Mouse (Mus musculus) gastrocnemius, postnatal 10 days (tissue): ENCODE results near the gene Nfe2l1. TPM values are rescaled to one million over a fixed set of nuclear protein-coding genes. Genes with fewer than 3 reads are reported as not detected.
"Not testable (repeated sequence)": the region's sequence is repeated elsewhere in the genome, so short reads cannot be mapped to it uniquely, and the experiment has no call there.

Source experiments
- DNase-seq: peaks from one replicate; pipeline ENCODE4 v3.0.0; 2021; ENCODE audit warnings: mixed read lengths
- long read RNA-seq, 2 experiments: library from polyadenylated mRNA; stranded (forward); transcript quantifications; one replicate each; pipeline ENCODE4 v2.0.0; 2021
- total RNA-seq, 2 experiments: library from RNA; stranded (reverse); gene quantifications; 2 replicates each; pipeline ENCODE4 v1.2.3; 2021

Gene Nfe2l1
- 100 to 1,000 TPM; 194 to 201 TPM for total RNA-seq
- long read RNA-seq, experiment 1, full-length matches to known transcripts: 231 of 329 reads
- long read RNA-seq, experiment 1, partial matches to known transcripts: 25 of 329 reads
- long read RNA-seq, experiment 1, other reads (novel, unspliced or antisense): 73 of 329 reads
- long read RNA-seq, experiment 2, full-length matches to known transcripts: 189 of 287 reads
- long read RNA-seq, experiment 2, partial matches to known transcripts: 21 of 287 reads
- long read RNA-seq, experiment 2, other reads (novel, unspliced or antisense): 77 of 287 reads

GRCm38 (mm10) chr11:96829813-96830538 lies at the start of gene Nfe2l1:
Gene Nfe2l1 (minus strand): TSS chr11:96829968.
- DNase-seq: peak; percentile 87

- DNase-seq: no peak
Measured at GRCm38 (mm10) chr11:96879359-96879758, 49.6 kb upstream of the Nfe2l1 start.

DNA sequence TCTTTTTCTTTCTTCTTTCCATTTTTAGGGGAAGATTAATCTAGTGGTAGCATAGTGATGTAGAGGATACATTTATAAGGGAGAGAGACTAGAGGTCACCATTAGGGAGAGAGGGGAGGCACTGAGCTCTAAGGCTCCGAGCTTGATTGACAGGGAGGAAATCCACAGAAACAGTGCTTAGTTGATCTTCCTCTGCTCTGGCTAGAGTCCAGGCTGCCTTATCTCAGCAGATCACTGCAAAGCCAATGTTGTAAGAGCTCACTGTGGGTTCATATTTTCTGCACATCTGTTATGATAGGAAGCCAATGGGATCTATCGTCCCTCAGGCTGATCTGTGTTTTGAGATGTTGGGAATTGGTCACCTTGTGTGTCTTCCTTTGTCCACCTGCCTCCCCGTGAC lies 48.9 kb upstream of the Nfe2l1 start:
- no peak for DNase-seq

- DNase-seq: no peak
Measured at GRCm38 (mm10) chr11:96877071-96877470, 47.3 kb upstream of the Nfe2l1 start.

DNA sequence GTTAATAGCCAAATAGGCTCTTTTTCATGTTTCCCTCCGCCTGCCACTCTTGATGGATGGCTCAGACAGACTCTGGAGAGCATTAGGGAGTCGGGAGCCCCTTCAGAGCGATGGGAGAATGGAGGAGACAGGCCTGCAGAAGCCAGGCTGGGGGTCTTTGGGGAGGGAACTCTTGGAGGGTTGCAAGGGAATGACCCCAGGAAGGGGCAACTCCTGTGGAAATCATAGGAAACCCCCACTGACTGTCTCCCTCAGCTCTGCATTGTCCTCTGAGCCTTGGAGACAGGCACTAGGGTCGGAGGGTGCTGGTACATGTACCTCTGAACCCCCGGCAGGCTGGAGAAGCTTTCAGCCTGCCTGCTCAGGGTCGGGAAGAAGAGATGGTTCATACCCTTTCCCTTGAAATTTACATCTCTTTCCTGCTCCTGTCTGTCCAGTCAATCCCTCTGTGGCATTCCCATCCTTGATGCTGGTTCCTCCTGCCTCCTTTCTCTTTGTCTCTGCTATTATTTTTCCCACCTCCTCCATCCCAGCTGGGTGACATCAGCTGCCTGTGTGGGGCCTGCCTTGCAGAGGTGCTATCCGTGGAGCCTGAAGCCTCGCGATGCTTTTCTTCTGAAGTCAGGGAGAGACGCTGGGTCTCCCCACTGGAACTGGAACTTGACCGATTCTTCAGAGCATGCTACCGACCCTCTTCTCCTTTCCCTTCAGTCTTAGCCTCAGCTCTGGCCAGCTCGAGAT lies 46.7 kb upstream of the Nfe2l1 start:
- DNase-seq: no peak

DNA sequence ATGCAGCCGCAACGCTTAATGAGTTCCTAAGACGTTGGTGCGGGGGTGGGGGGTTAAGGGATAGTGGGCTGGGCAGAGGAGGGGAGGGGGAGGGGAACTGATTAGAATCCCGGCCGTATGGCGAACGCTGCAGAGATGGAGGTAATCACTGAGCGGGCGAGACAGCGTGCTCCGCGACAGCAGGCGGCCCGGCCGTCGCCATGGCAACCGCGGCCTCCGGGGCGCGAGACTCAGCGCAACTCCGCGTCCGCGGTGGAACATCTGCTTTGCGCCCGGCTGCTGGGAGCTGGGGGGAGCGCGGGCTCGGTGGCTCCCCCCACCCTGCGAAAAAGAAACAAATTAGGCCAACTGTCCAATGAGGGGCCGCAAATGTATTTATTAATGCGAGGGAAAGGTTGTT lies 46.0 kb upstream of the Nfe2l1 start:
- DNase-seq: peak; percentile 79

DNA sequence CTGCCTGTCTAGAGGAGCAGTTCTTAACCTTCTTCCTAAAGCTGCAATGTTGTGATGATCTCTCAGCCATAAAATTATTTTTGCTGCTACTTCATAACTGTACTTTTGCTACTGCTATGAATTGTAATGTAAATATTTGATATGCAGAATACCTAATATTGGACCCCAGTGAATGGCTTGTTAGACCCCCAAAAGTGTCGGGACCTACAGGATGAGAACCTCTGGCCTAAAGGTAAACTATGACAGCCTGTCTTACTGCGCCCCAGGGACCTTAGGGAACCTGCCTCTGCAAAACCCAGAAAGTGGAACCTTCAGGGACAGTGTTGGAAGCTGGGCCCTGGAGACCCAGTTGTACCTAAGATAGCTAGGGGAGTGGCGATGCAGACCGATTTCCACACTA lies 45.5 kb upstream of the Nfe2l1 start:
- DNase-seq: no peak

DNA sequence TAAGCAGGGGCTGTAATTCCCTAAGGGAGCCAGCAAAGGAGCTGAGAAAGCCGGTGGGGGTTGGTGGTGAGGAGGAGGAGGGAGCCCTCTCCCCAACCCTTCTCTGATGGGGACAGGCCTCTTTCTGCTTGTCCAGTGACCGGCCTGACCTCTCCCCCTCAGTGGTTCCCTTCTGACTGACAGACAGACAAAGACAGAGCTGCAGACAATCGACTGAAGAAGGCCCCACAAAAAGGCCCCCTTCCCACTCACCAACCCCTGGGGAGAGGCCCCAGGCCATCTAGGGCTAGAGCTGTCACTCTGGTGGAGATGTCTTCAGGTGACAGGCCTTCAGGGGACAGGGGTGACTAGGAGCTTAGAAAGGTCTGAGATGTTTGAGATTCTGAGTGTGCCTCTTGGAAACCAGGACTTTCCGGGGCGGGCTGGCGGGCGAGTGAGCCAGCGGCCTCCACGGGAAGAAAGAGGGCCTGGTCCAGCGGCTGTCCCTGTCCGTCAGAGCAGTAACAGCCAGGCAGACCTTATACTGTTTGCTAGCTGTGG lies 43.9 kb upstream of the Nfe2l1 start:
- peak; percentile 68 for DNase-seq

DNA sequence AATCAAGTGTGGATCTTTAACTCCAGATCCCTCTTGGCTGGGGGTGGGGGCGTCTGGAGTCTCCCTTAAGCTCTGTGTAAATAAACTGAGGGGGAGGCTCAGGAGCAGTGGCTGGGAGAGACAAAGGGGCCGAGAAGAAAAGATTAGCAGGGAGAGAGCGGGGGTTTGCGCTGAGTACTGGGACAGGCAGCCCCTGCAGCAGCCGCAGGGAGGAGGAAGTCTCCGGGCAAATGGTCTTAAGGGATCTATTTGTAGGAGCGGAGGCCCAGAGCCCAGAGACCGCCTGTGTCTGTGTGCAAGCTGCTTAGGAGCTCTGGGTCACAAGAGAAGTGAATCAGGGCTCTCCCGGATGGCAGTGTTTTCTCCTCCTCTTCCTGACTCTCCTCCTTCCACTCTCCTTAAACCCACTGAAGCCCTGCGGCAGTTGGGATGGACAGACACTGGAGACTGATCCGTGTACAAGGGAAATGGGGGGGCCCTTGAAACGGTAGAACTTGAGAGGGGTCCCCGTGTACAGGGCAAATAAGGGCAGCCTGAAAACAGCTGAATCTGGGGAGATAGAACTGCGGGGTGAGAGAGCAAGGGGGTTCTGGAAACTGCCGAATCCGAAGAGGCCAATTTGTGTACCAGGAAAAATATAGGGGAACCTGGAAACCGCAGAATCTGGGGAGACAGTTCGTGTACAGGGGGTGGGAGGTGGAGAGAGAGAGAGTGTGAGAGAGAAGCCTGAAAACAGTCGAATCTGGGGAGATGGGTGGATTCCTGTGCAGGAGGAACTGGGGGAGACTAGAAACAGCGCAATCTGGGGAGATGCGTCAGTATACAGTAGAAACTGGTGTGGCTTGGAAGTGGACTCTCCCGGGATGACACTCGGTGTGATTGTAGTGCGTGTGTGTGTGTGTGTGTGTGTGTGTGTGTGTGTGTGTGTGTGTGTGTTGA lies 42.9 kb upstream of the Nfe2l1 start:
- peak; percentile 21 for DNase-seq

DNA sequence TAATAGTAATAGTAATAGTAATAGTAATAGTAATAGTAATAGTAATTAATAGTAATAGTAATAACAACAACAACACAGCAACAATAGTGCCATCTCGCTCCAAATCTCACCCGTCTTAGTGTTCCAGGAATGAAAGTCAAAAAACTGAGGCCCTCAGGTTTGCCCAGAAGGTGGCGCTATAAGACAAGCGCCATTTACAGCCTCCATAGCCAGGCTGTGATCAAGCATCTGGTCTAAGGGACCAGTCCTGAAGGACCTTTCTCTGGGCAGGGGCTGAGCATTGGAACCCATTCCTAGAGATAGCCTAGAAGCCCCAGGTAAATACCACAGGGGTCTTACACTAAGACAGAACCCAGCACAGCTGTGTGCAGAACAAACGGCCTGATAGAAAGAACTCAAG lies 37.4 kb upstream of the Nfe2l1 start:
- peak; percentile 69 for DNase-seq

DNA sequence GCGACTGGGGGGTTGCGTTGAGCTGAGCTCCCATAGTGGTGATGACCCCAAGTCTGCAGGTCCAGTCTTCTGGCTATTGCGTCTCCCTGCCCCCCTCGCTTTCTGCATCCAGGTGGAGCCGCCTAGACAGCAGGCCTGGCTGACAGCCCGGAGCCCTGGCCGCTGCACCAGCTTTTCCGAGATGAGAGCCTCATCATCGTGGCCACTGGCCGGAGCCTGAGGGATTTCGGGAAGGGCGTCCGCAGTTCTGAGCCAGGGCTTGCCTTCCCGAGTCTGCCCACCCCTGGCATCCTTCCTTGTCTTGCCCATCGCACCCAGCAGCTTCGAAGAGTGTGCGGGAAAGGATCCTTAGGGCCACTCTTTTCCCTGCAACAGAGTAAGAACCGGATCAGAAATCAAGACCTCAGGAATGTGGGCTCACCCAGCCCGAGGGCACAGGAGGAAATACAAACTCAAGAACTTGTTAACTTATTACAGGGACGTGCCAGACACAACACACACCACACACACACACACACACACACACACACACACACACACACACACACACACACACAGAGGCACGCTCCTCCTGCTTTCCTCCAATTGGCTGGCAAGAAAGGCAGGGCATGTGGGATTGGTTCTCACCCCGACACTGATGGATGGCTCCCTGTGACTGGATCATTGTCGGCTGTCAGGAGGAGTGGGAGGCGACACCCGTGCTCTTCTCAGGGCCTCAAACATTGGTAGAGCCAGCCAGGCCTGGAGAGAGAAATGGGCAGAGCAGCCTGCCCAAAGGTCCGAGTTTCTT lies 33.6 kb upstream of the Nfe2l1 start:
- peak; percentile 64 for DNase-seq

- DNase-seq: no peak
Measured at GRCm38 (mm10) chr11:96862534-96862933, 32.8 kb upstream of the Nfe2l1 start.

- peak; percentile 98 for DNase-seq
Measured at GRCm38 (mm10) chr11:96861878-96862289, 32.1 kb upstream of the Nfe2l1 start.

DNA sequence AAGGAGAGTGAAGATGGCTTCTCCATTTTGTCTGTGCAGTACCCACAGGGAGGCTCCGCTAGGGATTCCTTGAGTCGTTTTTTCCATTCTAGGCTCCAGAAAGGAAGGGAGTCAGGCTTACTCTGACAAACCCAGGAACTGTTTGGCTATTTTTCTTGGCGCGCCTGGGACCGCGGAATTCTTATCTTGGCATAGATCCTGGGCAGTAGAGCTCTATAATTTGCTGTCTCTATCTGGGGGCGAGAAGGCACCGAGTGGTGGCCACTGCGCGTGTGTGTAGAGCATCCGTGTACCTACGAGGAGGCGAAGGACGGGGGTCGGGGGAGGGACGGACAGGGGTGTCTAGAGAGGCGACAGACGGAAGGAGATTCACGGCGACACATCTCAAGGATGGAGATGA lies 31.7 kb upstream of the Nfe2l1 start:
- DNase-seq: peak; percentile 45

- peak; percentile 96 for DNase-seq
Measured at GRCm38 (mm10) chr11:96860564-96860963, 30.8 kb upstream of the Nfe2l1 start.

GRCm38 (mm10) chr11:96859635-96860034 lies 29.9 kb upstream of the Nfe2l1 start:
- no peak for DNase-seq

- DNase-seq: no peak
Measured at GRCm38 (mm10) chr11:96857446-96857845, 27.7 kb upstream of the Nfe2l1 start.

DNA sequence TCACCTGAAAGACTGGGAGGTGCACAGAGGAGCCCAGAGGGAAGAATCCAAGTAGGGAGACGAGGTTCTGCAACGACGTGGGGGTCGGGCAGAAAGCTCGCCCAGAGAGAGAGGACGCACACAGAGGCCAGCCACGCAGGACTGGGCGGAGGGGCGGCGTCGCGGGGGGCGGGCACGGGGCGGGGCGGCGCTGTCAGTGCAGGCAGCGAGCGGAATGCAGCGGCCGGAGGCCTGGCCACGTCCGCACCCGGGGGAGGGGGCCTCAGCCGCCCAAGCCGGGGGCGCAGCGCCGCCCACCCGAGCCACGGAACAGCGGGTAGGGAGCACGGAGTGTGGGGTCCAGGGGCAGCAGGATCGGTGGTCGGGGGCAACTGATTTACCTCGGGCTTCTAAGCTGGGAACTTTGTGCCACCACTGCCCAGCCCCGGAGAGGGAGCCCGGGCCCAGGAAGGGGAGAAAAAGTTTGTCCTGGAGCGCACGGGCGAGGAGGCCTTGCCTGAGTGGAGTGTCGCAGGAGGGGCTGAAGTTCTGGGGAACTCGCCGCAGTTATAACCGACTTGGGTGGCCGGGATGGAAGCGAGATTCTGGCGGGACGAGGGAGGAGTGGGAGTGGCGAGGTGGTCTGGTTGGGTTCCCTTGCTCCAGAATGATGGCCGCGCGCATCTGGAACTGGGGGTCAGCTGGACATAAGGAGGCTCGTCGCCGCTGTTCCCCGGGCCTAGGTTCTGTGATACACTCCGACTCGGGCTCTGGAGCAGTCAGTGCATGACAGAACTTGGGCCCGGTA lies 20.1 kb upstream of the Nfe2l1 start, which contains the start of gene Copz2:
Copz2 (plus strand) TSS at position 190 of the 787 bp plus-strand sequence.
- DNase-seq: peak; percentile 69

- DNase-seq: not testable (repeated sequence)
Measured at GRCm38 (mm10) chr11:96849145-96849544, 19.4 kb upstream of the Nfe2l1 start.

DNA sequence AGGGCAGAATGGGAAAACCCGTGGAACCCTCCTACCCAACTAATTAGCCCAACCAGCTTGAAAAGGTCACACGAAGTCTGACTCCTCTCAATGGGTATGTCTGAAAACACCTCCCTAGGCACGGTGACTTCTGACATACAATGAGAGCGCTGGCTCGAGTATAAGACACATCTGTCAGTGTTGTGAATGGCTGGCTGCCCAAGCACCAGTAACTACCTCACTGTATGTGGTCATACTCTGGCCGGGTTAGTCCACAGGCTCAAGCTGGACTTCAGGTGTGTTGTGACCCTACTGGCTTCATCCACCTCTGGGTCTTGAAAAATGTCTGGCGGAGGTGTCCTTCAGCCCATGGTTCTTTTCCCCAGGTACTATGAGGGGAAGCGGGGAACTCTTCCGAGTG lies 18.9 kb upstream of the Nfe2l1 start:
- no peak for DNase-seq
